8 mouse cellular contexts compared by ENCODE assay signal in genomic region chr4:33310840-33311437, GRCm38 (mm10). TPM values are rescaled to one million over a fixed set of nuclear protein-coding genes. Genes with fewer than 3 reads are reported as not detected.
DNase-seq lines count a peak whose midpoint lies in the region; ATAC-seq and TF ChIP-seq lines count a peak whose summit lies in the region.

No protein-coding gene starts in this region.

- H3K4me2 ChIP-seq in lung, embryonic 16.5 days (ENCODE audit: low read depth, low read length): peak overlapping the region; percentile 55
- peak overlapping the region; percentile 69 for H3K4me2 ChIP-seq in embryonic facial prominence, embryonic 14.5 days (ENCODE audit: low read depth, low read length)
- peak overlapping the region; percentile 77 for H3K4me2 ChIP-seq in limb, embryonic 11.5 days (ENCODE audit: low read depth, severe bottlenecking)

- peak overlapping the region; percentile 87 for H3K9ac ChIP-seq in lung, embryonic 16.5 days (ENCODE audit: low read length)
- H3K9ac ChIP-seq in embryonic facial prominence, embryonic 14.5 days (ENCODE audit: low read depth, low read length): peak overlapping the region; percentile 85
- H3K9ac ChIP-seq in limb, embryonic 11.5 days (ENCODE audit: low read length): peak overlapping the region; percentile 67

- H3K9me3 ChIP-seq in lung, embryonic 16.5 days (ENCODE audit: control insufficient read depth, low read length): no peaks in the 10 kb centered on the region
- H3K9me3 ChIP-seq in embryonic facial prominence, embryonic 14.5 days (ENCODE audit: control insufficient read depth, low read length): no peaks in the 10 kb centered on the region
- no peaks in the 10 kb centered on the region for H3K9me3 ChIP-seq in limb, embryonic 11.5 days (ENCODE audit: control insufficient read depth, low read length)

- no peak for ATAC-seq in lung, embryonic 16.5 days (ENCODE audit: low read depth)
- no peak for ATAC-seq in embryonic facial prominence, embryonic 14.5 days (ENCODE audit: low read depth)
- ATAC-seq in limb, embryonic 11.5 days (ENCODE audit: insufficient number of reproducible peaks, low FRiP score, low TSS enrichment, low read depth): no peak

- no peak overlapping the region for H3K27ac ChIP-seq in lung, embryonic 16.5 days (ENCODE audit: low read length)
- H3K27ac ChIP-seq in embryonic facial prominence, embryonic 14.5 days (replicated peaks; ENCODE audit: low read depth, low read length): no peak overlapping the region
- no peak overlapping the region for H3K27ac ChIP-seq in limb, embryonic 11.5 days (replicated peaks; ENCODE audit: low read depth, low read length)
- no peak overlapping the region for H3K27ac ChIP-seq in small intestine, adult 2 months (ENCODE audit: insufficient read depth, low read depth, low read length)

- no peak for TF ChIP-seq POLR2A in small intestine, adult 2 months (IDR thresholded peaks at IDR 0.05; ENCODE audit: low read depth, low read length)

- TF ChIP-seq CTCF in small intestine, adult 2 months (IDR thresholded peaks at IDR 0.05; ENCODE audit: extremely low read depth, insufficient read length, insufficient replicate concordance, low read depth, low read length): no peak

- no peaks in the 10 kb centered on the region for H3K36me3 ChIP-seq in lung, embryonic 16.5 days (ENCODE audit: control insufficient read depth, insufficient read depth, low read length)
- no peaks in the 10 kb centered on the region for H3K36me3 ChIP-seq in embryonic facial prominence, embryonic 14.5 days (ENCODE audit: control insufficient read depth, insufficient read depth, low read length)
- H3K36me3 ChIP-seq in limb, embryonic 11.5 days (ENCODE audit: control insufficient read depth, insufficient read depth, low read length): no peaks in the 10 kb centered on the region; the same call in 1 of the 2 replicates
- H3K36me3 ChIP-seq in small intestine, adult 2 months (ENCODE audit: control insufficient read depth, insufficient read depth, low read length): no peaks in the 10 kb centered on the region

- H3K27me3 ChIP-seq in lung, embryonic 16.5 days (ENCODE audit: control insufficient read depth, insufficient read depth, low read depth, low read length): no peaks in the 10 kb centered on the region
- no peaks in the 10 kb centered on the region for H3K27me3 ChIP-seq in embryonic facial prominence, embryonic 14.5 days (replicated peaks; ENCODE audit: control insufficient read depth, insufficient read depth, low read length)
- H3K27me3 ChIP-seq in limb, embryonic 11.5 days (ENCODE audit: control insufficient read depth, insufficient read depth, low read length): no peaks in the 10 kb centered on the region
- H3K27me3 ChIP-seq in small intestine, adult 2 months (ENCODE audit: control insufficient read depth, insufficient read depth, low read length): no peaks in the 10 kb centered on the region

- WGBS in lung, embryonic 16.5 days: 14% methylated on average over 12 of the region's 12 CpGs
- WGBS in embryonic facial prominence, embryonic 14.5 days: 18% methylated on average over 12 of the region's 12 CpGs
- 22% methylated on average over 12 of the region's 12 CpGs for WGBS in limb, embryonic 11.5 days
- 3% methylated on average over 12 of the region's 12 CpGs for WGBS in small intestine, adult 2 months

- peak overlapping the region; percentile 90 for H3K4me3 ChIP-seq in lung, embryonic 16.5 days (ENCODE audit: low read length)
- H3K4me3 ChIP-seq in embryonic facial prominence, embryonic 14.5 days (ENCODE audit: low read depth, low read length): peak overlapping the region; percentile 81
- peak overlapping the region; percentile 64 for H3K4me3 ChIP-seq in limb, embryonic 11.5 days (ENCODE audit: low read depth, low read length)
- H3K4me3 ChIP-seq in small intestine, adult 2 months (ENCODE audit: low read depth, low read length): peak overlapping the region; percentile 93

- peaks cover 5% of the 10 kb centered on the region; the same call in 1 of the 2 replicates for H3K4me1 ChIP-seq in lung, embryonic 16.5 days (replicated peaks; ENCODE audit: control insufficient read depth, insufficient read depth, low read length)
- 0 out of 2 replicates have a peak, but pooled peaks cover 7% of the 10 kb centered on the region for H3K4me1 ChIP-seq in embryonic facial prominence, embryonic 14.5 days (ENCODE audit: control insufficient read depth, insufficient read depth, low read length)
- 0 out of 2 replicates have a peak, but pooled peaks cover 4% of the 10 kb centered on the region for H3K4me1 ChIP-seq in limb, embryonic 11.5 days (ENCODE audit: control insufficient read depth, insufficient read depth, low read length)
- peaks cover 2% of the 10 kb centered on the region; the same call in 1 of the 2 replicates for H3K4me1 ChIP-seq in small intestine, adult 2 months (ENCODE audit: control insufficient read depth, insufficient read depth, insufficient read length, low read length)

- no peak for DNase-seq in lung, postnatal 4 days
- DNase-seq in embryonic facial prominence, embryonic 14.5 days (ENCODE audit: low spot score): no peak
- no peak for DNase-seq in limb, embryonic 11.5 days (ENCODE audit: low spot score)
- no peak for DNase-seq in thymus, postnatal 25 days
- DNase-seq in thymus, postnatal 10 days (ENCODE audit: low spot score in 2 of 2): no peak
- DNase-seq in adrenal gland, postnatal 36 days: no peak

RNA-seq across cellular contexts. Expression of gene Rngtt, which starts 0.8 kb away (rescaled TPM):
- polyA plus RNA-seq in lung, embryonic 16.5 days (2015; fragmentation: Nextera tagmentation; extraction: Ambion mirVana): 20.0 and 22.0 TPM in 2 replicates
- 18.9 and 20.8 TPM in 2 replicates for polyA plus RNA-seq in embryonic facial prominence, embryonic 14.5 days (2014; fragmentation: Nextera tagmentation; extraction: Ambion mirVana)
- polyA plus RNA-seq in limb, embryonic 11.5 days (2014; fragmentation: Nextera tagmentation; extraction: Ambion mirVana): 34.5 and 35.1 TPM in 2 replicates
- polyA plus RNA-seq in small intestine, adult 2 months (2012; rRNA removed): 0.65 and 1.5 TPM in 2 replicates
- total RNA-seq in adrenal gland, postnatal 36 days (2021): 10 to 100 TPM; 29.6 to 43.7 TPM

RNA-seq across cellular contexts. Expression of gene Pnrc1, which starts 21.0 kb away (rescaled TPM):
- polyA plus RNA-seq in lung, embryonic 16.5 days (2015; fragmentation: Nextera tagmentation; extraction: Ambion mirVana): 108 and 118 TPM in 2 replicates
- 105 and 115 TPM in 2 replicates for polyA plus RNA-seq in embryonic facial prominence, embryonic 14.5 days (2014; fragmentation: Nextera tagmentation; extraction: Ambion mirVana)
- 109 and 111 TPM in 2 replicates for polyA plus RNA-seq in limb, embryonic 11.5 days (2014; fragmentation: Nextera tagmentation; extraction: Ambion mirVana)
- 119 and 337 TPM in 2 replicates for polyA plus RNA-seq in small intestine, adult 2 months (2012; rRNA removed)
- 100 to 1,000 TPM; 192 to 221 TPM for total RNA-seq in adrenal gland, postnatal 36 days (2021)
